Mouse (Mus musculus) brain, embryonic 14.5 days (tissue): ENCODE measurements around the gene Ang4.

Source experiments
- CTCF ChIP-seq: fragments of 200-500 bp; IDR thresholded peaks from 2 replicates; pipeline ENCODE4 v1.5.1; 2012; ENCODE audit warnings: inconsistent platforms, mild to moderate bottlenecking, moderate library complexity, borderline replicate concordance; ENCODE audit not compliant: insufficient read depth, insufficient read length; ENCODE audit errors: extremely low read depth
- POLR2A ChIP-seq: fragments of 200-500 bp; IDR thresholded peaks from 2 replicates; pipeline ENCODE4 v1.6.1; 2012; ENCODE audit warnings: mild to moderate bottlenecking, inconsistent platforms, borderline replicate concordance; ENCODE audit not compliant: poor library complexity, insufficient read depth, insufficient read length, severe bottlenecking; ENCODE audit errors: extremely low read depth

- no peak for TF ChIP-seq CTCF
- no peak for TF ChIP-seq POLR2A
These were observed 5.6 kb upstream of the Ang4 start for GRCm38 (mm10) chr14:51778865-51779481.
